Mouse (Mus musculus) NIH3T3 (cell line): ENCODE data around the gene B3gnt7.

Source experiments
- DNase-seq: peaks from one replicate; pipeline ENCODE4 v3.0.0-alpha.2; 2012; ENCODE audit warnings: low read depth

Gene B3gnt7

GRCm38 (mm10) chr1:86302532-86302931, at the start of gene B3gnt7:
Gene B3gnt7 (plus strand): TSS chr1:86302832.
- no peak for DNase-seq

DNA sequence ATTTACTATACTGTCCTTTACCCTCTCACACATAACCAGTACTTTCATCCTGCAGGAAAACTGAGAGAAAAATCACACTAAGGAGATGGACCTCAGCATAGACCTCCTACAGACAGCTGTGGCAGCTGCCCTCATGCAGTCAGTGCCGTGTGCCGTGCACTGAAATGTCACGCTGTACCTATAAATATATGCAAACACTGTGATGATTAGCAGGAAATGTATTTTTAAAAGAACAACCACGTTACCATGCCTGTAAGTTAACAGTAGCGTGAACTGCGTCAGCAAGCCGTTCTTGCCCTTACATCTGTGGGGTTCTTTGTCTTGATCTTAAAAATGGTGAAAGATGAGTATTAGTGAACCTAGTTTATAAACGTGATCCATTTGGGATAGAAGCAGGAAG, 49.2 kb upstream of the B3gnt7 start:
- DNase-seq: no peak

DNA sequence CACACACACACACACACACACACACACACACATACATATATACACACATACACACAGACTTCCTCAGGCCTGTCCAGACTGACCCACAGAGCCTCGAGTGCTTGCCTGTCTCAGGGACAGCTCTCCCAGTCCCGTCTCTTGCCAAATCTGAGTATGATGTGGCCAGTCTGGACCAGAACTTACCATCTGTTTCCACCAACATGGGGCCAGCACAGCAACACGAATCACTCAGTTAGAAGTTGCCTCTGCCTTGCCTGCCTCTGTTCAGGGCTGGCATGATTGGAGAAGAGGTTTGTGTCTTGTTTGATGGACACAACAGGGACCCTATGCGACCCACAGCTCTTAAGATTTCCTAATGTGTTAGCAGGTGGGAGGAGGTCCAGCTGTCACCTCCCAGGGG, 46.3 kb upstream of the B3gnt7 start:
- peak; percentile 45 for DNase-seq

DNA sequence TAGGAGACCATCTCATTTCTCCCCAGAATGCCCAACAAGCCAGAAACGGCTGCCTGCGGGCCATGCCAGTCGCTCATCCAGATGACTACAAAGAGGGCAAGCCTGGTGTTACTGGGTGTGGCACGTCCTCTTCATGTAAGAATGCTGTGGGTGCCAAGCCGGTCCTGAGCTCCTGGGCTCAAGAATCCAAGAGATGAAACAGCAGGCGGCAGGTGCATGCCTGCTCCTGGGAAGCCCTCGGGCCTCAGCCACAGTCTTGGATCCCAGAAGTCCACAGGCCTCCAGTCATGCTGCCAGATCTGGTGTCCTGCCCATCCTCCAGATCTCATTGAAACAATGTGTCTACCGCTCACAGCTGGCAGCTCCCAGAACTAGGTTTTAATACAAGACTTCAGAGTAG, 45.4 kb upstream of the B3gnt7 start:
- no peak for DNase-seq

- DNase-seq: no peak
These were observed 44.3 kb upstream of the B3gnt7 start for GRCm38 (mm10) chr1:86258171-86258824.

DNA sequence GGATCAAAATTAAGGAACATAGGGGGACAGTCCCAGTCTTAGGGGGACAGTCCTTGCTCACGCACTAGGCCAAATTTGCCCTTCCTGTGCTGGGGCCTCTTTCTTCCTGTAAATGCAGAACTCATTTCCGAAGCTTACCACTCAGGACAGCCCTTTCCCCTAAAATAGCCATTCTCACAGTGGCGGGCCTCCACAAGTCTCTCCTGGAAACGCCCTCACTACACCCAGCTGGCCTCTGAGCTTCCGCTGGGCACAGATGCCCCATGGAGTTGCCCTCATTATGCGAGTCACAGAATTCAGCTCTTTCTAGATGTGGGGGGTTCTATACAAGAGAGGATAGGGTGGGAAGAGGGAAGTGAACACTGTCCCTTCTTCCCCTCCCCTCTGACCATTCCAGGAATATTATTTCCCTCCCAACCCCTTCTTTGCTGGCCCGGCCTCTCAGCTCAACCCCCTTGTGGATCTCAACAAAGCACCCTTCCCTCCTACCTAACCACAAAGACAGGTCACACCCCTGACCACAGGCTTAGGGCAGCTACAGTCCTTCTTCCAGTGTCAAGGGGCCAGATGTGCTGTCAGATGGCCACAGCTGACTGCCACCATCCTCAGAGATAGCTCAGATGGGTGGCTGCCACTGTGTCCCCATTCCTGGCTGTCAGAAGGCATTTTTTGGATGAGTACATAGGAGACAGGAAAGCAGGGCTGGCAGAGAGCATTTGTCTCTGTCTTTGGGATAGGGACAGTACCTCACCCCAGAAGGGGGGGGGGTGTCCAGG, 38.9 kb upstream of the B3gnt7 start:
- DNase-seq: no peak

DNA sequence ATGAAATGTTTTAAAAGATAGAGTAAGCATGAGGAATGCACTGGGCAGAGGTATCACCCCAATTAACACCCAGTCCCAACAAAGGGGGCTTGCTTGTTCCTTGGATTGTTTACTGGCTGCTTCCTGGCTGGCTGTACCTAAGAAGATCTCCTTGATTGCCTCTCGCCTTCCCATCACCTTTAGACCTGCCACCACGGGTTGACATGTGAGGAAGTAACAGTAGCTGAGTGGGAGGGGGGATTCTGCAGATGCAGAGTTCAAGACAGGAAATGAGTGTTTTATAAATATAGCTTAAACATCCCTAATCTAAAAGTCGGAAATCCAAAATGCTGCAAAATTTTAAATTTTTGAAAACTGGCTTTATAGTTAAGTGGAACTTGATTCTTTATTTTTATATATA, 37.6 kb upstream of the B3gnt7 start:
- DNase-seq: no peak

- peak; percentile 38 for DNase-seq
These were observed 34.0 kb upstream of the B3gnt7 start for GRCm38 (mm10) chr1:86268492-86269189.

DNA sequence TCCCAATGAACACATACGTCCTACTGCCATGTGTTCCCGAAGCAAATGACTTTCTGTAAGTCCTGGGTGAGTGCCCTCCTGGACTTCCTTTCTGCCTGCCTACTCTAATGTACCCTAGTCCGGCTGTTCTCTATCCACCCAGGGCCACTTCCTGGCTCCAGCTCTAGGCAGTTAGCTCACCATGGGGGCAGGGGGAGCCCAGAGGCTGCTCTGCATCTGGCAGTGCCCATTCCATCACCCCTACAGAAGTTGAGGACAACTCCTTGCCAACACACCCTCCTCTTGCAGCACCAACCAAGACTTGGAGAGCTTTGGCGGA, 33.5 kb upstream of the B3gnt7 start:
- DNase-seq: peak; percentile 14

GRCm38 (mm10) chr1:86271707-86272106, 30.9 kb upstream of the B3gnt7 start:
- no peak for DNase-seq

GRCm38 (mm10) chr1:86277055-86277454, 25.6 kb upstream of the B3gnt7 start:
- DNase-seq: no peak

GRCm38 (mm10) chr1:86281781-86282536, 20.7 kb upstream of the B3gnt7 start:
- DNase-seq: peak; percentile 59

DNA sequence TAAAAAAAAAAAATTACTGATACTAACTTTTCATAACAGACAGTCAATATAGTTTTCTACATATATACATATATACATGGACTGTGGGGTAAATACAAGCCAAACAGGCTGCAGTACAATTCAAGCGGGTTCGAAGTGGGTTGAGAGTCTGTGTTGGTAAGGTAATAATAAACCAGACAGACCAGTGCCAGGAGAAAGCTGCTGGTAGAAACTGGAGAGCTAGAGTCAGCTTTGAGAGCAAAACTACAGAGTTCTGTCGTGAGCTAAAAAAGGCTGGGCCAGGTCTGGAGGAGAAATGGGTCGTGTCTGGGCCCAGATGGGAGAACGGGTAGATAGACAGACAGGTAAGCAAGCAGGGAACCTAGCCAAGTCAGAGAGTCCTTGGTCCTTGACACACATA, 18.5 kb upstream of the B3gnt7 start:
- DNase-seq: no peak

DNA sequence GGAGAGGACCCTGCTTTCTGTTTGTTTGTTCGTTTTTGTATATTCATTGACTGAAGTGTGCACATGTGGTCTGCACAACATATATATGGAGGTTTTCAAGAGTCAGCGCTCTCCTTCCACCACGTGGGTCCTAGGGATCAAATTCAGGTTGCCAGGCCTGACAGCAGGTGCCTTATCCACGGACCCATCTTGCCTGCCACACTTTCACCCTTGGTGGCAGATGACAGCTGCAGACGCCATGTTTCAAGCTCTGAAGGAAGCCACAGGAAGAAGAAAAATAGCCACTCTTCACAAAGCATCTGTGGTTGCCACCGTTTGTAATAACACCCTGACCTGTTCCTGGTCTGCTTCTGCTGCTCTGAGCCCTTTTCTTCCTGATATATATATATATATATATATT, 17.3 kb upstream of the B3gnt7 start:
- no peak for DNase-seq

DNA sequence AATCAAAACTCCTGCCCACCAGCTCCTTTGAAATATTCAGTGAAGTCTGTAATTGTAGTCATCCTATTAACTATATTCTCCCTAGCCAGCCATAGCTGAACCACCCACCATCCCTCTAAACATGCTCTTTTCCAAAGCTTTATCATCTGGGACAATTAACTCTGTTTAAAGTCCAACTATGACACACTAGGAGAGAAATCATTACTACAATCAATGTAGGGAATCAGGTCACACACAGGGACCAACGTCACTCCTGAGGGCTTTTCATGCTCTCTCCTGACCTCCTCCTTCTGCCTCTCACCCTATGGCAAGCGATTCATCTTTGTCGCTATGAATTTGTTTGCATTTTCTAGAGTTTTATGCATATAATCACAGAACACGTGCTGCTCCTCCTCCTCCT, 15.2 kb upstream of the B3gnt7 start:
- DNase-seq: no peak

DNA sequence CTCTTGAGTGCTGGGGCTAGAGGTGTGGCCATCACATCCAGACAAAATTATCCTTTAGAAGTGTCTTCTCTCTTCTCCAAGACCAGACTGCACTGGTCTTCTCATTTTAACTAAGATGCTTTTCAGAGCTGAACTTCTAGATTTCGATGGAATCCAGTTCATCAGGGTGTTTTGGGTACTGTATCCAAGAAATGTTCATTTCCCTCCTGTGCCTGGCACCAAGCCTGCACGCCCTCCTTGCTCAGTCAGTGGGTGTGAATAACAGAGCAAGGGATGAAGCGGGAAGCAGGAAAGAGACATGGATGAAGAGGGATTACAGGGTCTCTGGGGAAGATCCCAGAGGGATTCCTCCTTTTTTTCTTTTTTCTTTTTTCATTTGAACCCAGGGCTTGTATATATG, 12.2 kb upstream of the B3gnt7 start:
- DNase-seq: peak; percentile 53

- DNase-seq: peak; percentile 79
These were observed 9.5 kb upstream of the B3gnt7 start for GRCm38 (mm10) chr1:86293091-86293490.

DNA sequence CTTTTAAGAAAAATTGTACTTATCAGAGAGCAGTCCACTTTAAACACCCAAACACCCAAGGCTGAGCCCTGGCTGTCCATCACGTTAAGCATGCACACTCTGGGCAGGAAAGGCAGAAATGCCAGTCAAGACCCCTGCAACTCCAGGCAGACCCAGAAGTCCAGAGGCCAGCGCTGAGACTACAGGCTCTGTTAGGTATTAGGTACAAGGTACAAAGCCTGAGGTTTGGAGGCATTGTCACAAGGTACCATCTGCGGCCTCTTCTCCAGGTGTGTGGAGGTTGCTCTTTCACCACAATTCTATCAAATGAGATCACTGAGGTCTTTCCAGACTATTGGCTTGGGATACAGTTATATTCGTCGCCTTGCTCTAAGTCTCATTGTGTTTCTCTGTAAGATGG, 8.8 kb upstream of the B3gnt7 start:
- no peak for DNase-seq

- peak; percentile 38 for DNase-seq
These were observed 8.2 kb upstream of the B3gnt7 start for GRCm38 (mm10) chr1:86294472-86294871.

- peak; percentile 49 for DNase-seq
These were observed 2.5 kb upstream of the B3gnt7 start for GRCm38 (mm10) chr1:86300093-86300492.

- no peak for DNase-seq
These were observed 1.9 kb upstream of the B3gnt7 start for GRCm38 (mm10) chr1:86300731-86301130.
